Mouse (Mus musculus) retina, embryonic 14.5 days (tissue): ENCODE results near the gene Gm43738.

Experiments used
- DNase-seq: peaks from one replicate; pipeline ENCODE4 v3.0.0-alpha.2; 2015; ENCODE audit warnings: low spot score

Gene Gm43738

GRCm38 (mm10) chr3:89100811-89101210 is at the start of gene Gm43738:
Gene Gm43738, minus strand, starts transcription at chr3:89101099.
- no peak for DNase-seq

- DNase-seq = no peak
Observed at GRCm38 (mm10) chr3:89148567-89148966, 47.7 kb upstream of the Gm43738 start.

GRCm38 (mm10) chr3:89147979-89148311 is 47.0 kb upstream of the Gm43738 start:
- DNase-seq = no peak

- no peak for DNase-seq
Observed at GRCm38 (mm10) chr3:89147101-89147978, 46.4 kb upstream of the Gm43738 start.

- DNase-seq = peak; percentile 39
Observed at GRCm38 (mm10) chr3:89145566-89145965, 44.7 kb upstream of the Gm43738 start.

- no peak for DNase-seq
Observed at GRCm38 (mm10) chr3:89144821-89145220, 43.9 kb upstream of the Gm43738 start.

- DNase-seq = peak; percentile 24
Observed at GRCm38 (mm10) chr3:89136365-89136764, 35.5 kb upstream of the Gm43738 start.

GRCm38 (mm10) chr3:89135958-89136357 is 35.1 kb upstream of the Gm43738 start, which contains the start of gene Pklr:
Gene Pklr, plus strand, starts transcription at chr3:89136142.
- no peak for DNase-seq

- no peak for DNase-seq
Observed at GRCm38 (mm10) chr3:89133752-89134151, 32.9 kb upstream of the Gm43738 start.

- DNase-seq = no peak
Observed at GRCm38 (mm10) chr3:89133063-89133450, 32.2 kb upstream of the Gm43738 start.

- peak; percentile 63 for DNase-seq
Observed at GRCm38 (mm10) chr3:89132285-89133062, 31.6 kb upstream of the Gm43738 start.

- DNase-seq = no peak
Observed at GRCm38 (mm10) chr3:89131816-89132215, 30.9 kb upstream of the Gm43738 start.

- no peak for DNase-seq
Observed at GRCm38 (mm10) chr3:89129908-89130307, 29.0 kb upstream of the Gm43738 start.

- DNase-seq = no peak
Observed at GRCm38 (mm10) chr3:89125981-89126380, 25.1 kb upstream of the Gm43738 start.

GRCm38 (mm10) chr3:89124241-89124640 is 23.3 kb upstream of the Gm43738 start:
- no peak for DNase-seq

- no peak for DNase-seq
Observed at GRCm38 (mm10) chr3:89123313-89123712, 22.4 kb upstream of the Gm43738 start.

- DNase-seq = peak; percentile 59
Observed at GRCm38 (mm10) chr3:89115522-89115921, 14.6 kb upstream of the Gm43738 start.

GRCm38 (mm10) chr3:89113058-89113457 is 12.2 kb upstream of the Gm43738 start:
- no peak for DNase-seq

- DNase-seq = no peak
Observed at GRCm38 (mm10) chr3:89108146-89108545, 7.2 kb upstream of the Gm43738 start.

- no peak for DNase-seq
Observed at GRCm38 (mm10) chr3:89107545-89107944, 6.6 kb upstream of the Gm43738 start.

GRCm38 (mm10) chr3:89106881-89107280 is 6.0 kb upstream of the Gm43738 start:
- DNase-seq = no peak

- no peak for DNase-seq
Observed at GRCm38 (mm10) chr3:89103291-89103595, 2.3 kb upstream of the Gm43738 start.
